Mouse (Mus musculus) ES-Bruce4 (cell line): ENCODE measurements around the gene 2510009E07Rik.
"Not testable (repeated sequence)": the region's sequence is repeated elsewhere in the genome, so short reads cannot be mapped to it uniquely, and the experiment has no call there.

ENCODE experiments used
- CTCF ChIP-seq: IDR thresholded peaks from one replicate; pipeline ENCODE4 v1.8.1; 2011; ENCODE audit warnings: low read depth, low read length
- POLR2A ChIP-seq: IDR thresholded peaks from one replicate; pipeline ENCODE4 v1.8.1; 2011; ENCODE audit warnings: low read length; ENCODE audit not compliant: insufficient read depth

DNA sequence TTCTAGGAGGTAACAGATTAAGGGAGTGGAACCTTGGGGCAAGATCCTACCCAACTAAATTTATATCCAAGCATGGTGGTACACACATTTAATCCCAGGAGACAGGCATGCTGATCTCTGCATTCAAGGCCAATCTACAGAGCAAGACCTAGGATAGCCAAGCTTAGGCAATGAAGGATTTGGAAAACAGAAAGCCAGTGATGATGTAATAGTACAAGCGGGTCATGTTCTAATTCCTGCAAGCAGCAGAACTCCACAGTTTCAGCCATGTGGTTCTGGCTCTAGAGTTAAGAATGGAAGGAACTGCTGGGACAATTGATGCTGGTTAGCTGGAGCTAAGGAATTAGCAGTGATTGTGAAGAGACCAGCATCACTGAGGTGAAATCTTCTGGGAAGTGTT is 20.8 kb downstream of the 2510009E07Rik start:
- TF ChIP-seq CTCF, POLR2A: not testable (repeated sequence)
